Mouse (Mus musculus) olfactory bulb, adult 2 months (tissue): ENCODE data around the gene Bcorl1.

Experiments
- CTCF ChIP-seq: fragments of 200-500 bp; IDR thresholded peaks from 2 replicates; pipeline ENCODE4 v1.5.1; 2012; ENCODE audit warnings: low read depth, mild to moderate bottlenecking, low read length, moderate library complexity; ENCODE audit not compliant: insufficient read depth
- POLR2A ChIP-seq: fragments of 200-500 bp; IDR thresholded peaks from 2 replicates; pipeline ENCODE4 v1.6.1; 2012; ENCODE audit warnings: mild to moderate bottlenecking, low read depth, low read length, moderate library complexity; ENCODE audit not compliant: insufficient read depth

DNA sequence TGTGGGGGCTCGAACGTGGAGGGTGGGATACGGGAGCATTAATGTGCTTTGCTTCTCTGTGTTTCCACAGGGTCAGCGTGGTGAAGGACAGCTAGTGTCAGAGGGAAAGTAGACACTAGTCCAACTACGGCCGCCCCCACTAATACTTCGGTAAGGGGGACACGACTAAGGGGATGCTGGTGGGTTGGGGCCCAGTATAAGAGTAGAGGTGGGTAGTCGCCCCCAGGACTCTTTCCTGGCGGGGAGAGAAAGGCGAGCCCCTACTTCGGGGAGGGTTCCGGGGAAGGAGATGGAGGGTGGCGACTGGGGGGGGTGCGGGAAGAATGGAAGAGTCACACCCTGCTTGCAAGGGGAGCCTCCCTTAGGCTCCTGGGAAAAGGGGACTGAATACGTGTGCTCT lies 1.6 kb downstream of the Bcorl1 start:
- TF ChIP-seq CTCF (no peak), POLR2A (no peak)
